Mouse (Mus musculus): ENCODE measurements around the gene Gm10273. TPM values are rescaled to one million over a fixed set of nuclear protein-coding genes. Genes with fewer than 3 reads are reported as not detected.

Gm10273 gene
- total RNA-seq, 2 experiments from 2014 or later: 42.2 to 44.7 TPM

DNA sequence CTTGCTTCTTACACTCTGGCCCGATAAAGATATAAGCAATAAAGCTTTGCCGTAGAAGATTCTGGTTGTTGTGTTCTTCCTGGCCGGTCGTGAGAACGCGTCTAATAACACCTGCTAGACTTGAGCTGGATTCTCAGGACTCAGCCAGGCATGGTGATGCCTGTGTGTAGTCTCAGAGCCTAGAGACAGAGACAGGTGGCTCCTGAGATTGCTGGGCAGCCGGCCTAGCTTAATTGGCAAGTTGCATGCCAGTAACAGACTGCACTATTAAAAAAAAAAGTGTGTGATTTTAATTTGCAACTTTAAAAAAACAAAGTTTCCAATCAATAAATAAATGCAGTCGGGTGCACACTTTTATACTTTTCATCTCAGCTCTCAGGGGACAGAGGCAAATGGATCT lies 8.5 kb upstream of the Gm10273 start:
- intact Hi-C loops (cut with DNase I): no loop called here
- DNase-seq (ENCODE audit: low spot score in 2 of 2): peak; percentile 14 to 15

DNA sequence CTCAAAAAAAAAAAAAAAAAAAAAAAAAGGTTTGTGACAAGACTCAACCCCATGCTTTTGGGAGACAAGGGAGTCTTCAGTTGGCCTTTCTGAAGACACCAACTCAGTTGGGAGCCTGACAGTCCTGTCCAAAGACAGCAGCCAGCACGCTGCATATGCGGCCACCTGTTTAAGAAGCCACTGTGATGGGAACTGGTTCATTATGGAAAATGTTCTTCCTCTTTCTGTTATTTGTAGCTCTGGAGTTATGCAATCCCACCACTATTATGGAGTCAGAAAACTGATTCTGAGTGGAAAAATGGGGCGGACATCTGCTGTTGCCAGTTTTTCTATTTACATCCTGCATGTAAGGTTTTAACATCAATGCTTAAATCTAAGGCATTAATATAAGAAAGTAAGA lies 5.8 kb upstream of the Gm10273 start:
- DNase-seq (ENCODE audit: low spot score in 2 of 2): no peak

DNA sequence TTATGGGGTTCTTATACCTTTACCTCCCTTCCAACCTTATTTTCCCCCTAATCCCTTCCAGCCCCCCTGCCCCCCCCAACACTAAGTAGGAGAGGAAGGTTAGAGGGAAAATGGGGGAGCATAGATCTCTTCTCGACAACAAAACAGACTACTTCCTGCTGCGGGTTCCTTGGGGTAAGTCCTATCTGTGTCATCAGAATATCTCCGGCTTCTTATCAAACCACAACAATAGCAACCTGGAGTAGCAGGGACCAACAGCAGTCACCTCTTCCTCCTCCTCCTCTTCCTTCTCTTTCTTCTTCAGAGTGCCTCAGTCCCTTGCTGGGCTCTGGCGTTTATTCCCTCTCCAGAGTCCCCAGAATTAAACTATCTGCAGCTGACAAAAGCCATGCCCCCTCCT lies 3.5 kb upstream of the Gm10273 start:
- no peak for DNase-seq (ENCODE audit: low spot score in 2 of 2)
- intact Hi-C loops (cut with DNase I): loop anchor here (10.0 kb wide), 1 partner anchor 473 kb away; no protein-coding TSS in a partner anchor

More for the DNA sequence above, 5.8 kb upstream of the Gm10273 start:
- intact Hi-C loops (cut with DNase I): loop anchor here (10.0 kb wide), 1 partner anchor 475 kb away; no protein-coding TSS in a partner anchor

DNA sequence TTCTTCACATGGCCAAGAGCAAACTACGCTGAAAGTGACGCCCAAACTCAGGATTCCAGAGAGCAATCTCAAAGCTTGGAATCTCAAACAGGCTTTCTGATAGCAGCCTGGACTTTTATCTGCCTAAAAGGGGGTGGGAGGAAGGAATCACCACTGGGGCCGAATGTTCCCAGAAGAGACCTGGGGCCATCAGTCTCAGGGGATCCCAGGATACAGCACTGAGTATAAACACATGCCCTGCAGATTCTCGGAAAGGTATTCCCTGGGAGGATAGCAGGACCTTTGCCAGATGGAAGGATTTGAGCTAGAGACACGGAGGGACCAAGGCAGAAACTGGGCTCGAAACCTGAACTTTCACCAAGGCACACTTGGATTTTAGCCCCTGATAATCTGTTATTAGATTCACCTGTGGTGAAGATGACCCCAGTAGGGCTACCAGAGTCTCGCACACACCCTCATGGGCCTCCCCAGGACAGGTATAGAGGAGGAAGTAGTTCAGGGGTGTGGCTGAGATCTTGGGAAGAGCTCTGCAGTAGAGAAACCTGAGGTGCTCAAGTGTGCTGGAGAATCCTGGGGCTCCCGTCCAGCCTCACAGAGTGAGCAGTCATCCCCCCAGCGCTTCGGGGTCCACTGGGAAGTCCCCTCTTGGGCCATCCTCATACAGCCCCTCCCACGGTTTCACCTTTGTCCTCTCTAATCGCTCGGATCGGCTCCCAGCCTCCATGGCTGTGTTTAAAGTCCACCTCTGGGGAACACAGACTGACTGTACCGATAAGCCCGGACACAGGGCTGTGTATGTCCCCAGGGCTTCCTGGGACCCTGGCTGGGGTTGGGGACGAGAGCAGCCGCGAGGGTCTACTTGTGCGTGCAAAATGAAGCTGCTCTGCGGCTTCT lies 7.7 kb downstream of the Gm10273 start, which contains the start of gene Pla2g12b:
Pla2g12b (plus strand) TSS at position 762 of the 894 bp plus-strand sequence.
- DNase-seq (ENCODE audit: low spot score in 2 of 2): no peak
- intact Hi-C loops (cut with DNase I): no loop called here

DNA sequence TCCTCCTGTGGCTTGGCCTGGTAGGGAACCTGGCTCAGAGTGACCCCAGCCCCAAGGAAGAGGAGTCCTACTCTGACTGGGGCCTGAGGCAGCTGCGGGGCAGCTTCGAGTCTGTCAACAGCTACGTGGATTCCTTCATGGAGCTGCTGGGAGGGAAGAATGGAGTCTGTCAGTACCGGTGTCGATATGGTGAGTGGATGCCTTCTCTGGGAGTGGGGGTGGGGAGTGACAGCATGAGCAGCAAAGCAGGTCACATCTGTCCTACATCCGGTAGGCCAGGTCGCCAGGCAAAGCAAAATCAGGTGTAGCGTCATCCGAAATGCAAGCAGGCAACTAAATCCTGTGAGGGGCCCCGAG lies 8.3 kb downstream of the Gm10273 start:
- intact Hi-C loops (cut with DNase I): no loop called here
- DNase-seq (ENCODE audit: low spot score in 2 of 2): no peak

DNA sequence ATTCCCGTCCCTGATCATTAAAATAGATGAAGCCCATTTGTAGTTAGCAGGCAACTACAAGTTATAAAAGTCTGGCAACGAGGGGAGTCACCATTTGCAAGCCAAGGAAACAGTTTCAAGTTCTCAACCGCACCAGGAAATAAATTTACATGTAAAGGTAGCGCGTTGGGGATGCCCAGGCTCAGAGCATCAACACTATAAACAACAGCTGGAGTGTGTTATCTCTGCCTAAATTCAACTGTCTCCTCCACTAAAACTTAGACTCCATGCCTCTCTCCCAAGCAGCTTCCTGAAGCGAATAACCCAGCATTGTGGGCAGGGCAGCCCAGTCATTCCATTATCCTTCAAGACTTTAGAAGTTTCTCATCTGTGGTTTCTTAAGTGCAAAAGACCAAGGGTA lies 13.1 kb downstream of the Gm10273 start:
- intact Hi-C loops (cut with DNase I): no loop called here

DNA sequence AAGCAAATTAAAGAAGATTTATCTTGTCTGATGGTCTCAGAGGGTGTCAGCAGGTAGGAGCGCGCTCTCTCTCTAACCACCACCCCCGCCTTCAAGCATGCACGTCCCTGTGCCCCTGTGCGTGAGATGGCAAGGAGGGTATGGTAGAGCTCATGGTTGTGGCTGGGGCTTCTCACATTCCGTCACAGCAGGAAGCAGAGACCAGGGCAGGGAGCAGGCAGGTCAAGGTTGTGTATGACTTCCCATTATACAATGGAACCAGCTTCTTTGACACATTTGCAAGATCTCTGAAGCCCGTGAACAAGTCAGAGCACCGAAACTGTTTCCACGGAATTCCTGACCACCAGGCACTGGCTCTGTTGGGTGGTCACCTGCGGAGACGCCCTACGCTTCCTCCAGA lies 14.8 kb downstream of the Gm10273 start:
- intact Hi-C loops (cut with DNase I): no loop called here

More for the DNA sequence above, 13.1 kb downstream of the Gm10273 start:
- no peak for DNase-seq (ENCODE audit: low spot score in 2 of 2)

DNA sequence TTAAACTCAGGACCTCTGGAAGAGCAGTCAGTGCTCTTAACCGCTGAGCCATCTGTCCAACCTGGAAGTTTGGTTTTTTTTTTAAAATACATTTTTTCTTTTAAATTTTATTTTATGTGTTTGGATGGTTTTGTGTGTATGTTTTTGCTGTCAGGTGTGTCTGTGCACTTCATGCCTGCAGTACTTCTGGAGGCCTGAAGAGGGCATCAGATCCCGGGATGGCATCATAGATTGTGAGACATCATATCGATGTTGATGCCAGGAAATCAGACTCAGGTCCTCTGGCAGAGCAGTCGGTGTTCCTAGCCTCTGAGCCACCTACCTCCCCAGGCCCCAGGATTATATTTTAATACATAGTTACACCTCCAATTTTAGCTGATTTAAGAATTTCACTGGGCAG lies 18.3 kb downstream of the Gm10273 start:
- intact Hi-C loops (cut with DNase I): no loop called here
- no peak for DNase-seq (ENCODE audit: low spot score in 2 of 2)

More for the DNA sequence above, 14.8 kb downstream of the Gm10273 start:
- DNase-seq (ENCODE audit: low spot score in 2 of 2): no peak

DNA sequence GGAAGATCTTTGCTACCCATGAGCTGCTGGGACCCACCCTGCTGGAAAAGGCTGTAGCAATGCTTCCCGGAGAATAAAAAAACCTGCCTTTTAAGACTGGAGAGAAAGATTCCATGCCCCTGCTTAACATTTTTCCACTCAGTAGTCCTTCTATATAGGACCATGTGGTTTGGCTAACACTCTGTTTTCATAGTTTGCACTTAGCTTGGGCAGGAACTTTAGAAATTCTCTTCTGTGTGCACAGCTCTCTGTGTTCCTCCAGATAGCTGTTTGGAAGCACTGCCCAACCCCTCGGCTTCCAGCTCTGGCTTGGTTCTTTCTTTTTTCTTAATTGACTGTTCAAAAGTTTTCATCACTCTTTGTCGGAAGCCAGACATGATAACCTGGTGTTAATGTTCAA lies 21.2 kb downstream of the Gm10273 start:
- intact Hi-C loops (cut with DNase I): no loop called here
- no peak for DNase-seq (ENCODE audit: low spot score in 2 of 2)

DNA sequence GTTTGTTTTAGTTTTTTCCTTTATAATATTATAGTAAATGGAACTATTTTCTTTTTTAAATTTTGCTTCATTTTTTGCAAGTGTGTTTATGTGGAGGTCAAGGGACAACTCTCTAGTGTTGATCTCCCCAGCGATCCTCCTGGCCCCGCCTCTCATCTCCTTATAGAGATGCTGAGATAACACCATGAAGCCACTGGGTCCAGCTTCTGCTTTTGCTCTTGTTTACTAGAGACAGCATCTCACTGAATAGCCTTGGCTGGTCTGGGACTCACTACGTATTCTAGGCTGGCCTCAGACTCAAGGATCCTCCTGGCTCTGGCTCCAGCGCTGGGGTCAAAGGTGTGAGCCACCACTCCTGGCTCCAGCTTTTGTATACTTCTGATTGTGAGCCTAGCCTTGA lies 24.1 kb downstream of the Gm10273 start:
- intact Hi-C loops (cut with DNase I): no loop called here

DNA sequence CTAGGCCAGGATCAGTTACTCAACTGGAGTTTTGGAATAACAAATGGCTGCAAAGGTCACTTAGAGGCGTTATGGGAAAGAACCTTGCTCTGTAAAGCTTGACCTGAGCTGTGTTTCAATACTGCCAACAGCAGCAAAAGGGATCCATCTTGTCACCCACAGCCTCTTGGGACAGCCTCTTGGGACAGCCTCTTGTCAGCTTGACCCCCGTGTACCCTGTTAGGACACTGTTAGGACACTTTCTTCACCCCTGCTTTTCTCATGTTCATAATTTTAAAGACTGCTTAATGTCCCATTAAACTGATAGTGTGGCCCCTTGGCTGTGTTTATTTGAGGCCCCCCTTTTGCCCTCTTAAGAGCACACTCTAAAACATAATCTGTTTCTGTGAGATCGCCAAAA lies 29.0 kb downstream of the Gm10273 start:
- intact Hi-C loops (cut with DNase I): no loop called here
- DNase-seq (ENCODE audit: low spot score in 2 of 2): no peak

More for the DNA sequence above, 24.1 kb downstream of the Gm10273 start:
- no peak for DNase-seq (ENCODE audit: low spot score in 2 of 2)

DNA sequence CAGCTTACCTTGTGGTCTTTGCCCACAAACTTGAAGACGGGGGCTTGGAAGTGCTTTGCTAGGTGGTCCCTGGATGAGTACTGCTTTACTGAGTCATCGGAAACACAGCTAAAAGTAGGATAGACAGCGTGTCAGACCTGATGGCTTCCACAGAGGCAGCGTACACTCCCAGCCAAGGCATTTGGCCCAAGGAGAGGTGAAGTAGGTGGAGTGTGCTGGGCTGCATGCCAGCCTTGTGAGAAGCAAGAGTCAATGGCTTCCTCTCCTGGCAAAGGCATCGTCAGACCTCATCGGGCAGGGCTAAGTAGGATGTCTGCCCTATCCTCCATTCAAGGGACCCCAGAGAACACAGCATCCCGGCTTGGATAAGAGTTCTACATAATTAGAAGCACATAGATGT lies 29.9 kb downstream of the Gm10273 start:
- DNase-seq (ENCODE audit: low spot score in 2 of 2): no peak
- intact Hi-C loops (cut with DNase I): no loop called here

DNA sequence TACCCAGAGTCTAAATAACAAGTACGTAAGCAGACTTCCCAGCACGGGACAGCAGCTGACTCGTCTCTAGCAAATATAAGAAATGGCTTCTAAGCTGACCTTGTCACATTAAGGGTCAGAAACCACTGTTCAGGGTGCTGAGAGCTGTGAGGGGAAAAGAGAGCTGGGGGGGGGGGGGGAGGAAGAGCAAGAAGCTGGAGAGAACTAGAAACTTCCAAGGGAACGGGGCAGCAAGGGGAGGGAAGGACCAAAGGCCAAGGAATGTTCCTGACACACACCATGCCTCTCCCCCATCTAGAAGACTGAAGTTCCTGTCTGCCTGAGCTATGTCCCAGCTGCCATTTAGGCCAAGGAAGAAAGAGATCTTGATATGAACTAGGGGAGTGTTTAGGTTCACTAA lies 30.9 kb downstream of the Gm10273 start:
- intact Hi-C loops (cut with DNase I): no loop called here
- no peak for DNase-seq (ENCODE audit: low spot score in 2 of 2)

DNA sequence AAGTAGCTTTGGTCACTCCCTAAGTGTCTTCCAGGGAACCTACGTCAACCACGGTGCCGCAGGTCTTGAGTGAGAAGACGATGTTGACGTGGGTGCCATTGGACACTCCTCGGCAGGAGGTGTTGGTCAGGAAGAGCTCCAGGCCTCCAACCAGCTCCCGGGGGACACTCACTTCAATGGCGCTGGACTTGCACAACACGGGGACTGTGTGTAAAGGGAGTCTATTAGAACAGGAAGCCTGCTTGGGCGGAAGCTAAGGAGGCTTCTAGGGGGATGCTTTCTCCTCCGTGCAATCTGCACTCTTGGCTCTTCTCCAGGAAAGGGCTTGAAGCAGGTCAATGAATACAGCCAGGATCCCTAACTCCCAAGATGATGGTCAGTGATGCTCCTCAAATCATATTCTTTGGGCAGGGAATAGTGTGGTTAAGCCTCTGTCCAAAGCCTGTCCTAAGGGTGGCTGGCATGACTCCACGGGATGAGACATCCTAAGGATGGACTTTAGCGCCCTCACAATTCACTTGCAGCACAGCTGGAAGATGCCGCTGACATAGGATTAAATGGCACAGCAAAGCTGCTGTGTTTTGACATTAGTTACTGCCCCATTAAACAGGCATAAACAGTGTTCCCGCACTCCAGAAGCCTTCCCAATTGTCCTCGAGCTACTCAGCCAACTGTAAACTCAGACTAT lies 34.2 kb downstream of the Gm10273 start:
- intact Hi-C loops (cut with DNase I): no loop called here
- no peak for DNase-seq (ENCODE audit: low spot score in 2 of 2)

DNA sequence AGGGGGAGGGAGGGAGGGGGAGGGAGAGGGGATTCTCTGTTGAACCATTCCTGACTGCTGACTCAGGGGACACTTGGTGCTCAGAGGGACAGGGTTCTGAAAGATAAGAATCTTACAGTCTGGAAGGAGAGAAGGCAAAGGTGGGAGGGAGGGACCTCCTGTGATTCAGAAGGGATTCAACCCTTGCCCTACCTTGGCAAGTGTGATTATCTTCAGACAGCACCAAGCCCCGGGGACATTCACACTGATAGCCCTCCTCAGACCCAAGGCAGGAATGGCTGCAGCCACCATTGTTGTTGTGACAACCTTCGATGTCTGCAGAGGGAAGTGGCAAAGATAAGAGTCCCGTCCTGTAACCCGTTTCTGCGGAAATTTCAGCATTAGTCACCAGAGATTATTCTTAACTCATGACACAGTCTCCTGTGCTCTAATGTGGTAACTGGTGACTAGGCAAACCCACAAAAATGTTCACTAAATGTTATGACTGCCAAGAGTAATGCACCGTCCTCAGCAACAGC lies 35.3 kb downstream of the Gm10273 start:
- intact Hi-C loops (cut with DNase I): no loop called here
- peak in 1 of 2 experiments; percentile 21 for DNase-seq (ENCODE audit: low spot score in 2 of 2)

DNA sequence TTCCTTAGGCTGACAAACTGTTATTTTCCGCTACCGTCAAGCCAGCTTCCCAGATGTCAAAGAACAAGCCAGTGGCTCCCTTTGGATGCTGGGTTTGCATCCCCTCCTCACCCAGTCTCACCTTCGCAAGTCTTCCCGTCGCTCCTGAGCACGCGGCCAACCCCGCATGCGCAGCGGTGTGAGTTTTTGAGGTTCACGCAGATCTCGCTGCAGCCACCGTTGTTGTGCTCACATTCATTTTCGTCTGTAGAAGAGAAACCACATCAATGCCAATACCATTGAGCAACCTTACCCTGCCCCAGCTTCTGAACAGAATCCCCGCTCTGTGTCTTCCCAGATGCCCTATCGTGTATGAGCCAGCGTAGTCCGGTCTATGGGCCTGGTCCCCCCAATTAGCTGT lies 40.3 kb downstream of the Gm10273 start:
- intact Hi-C loops (cut with DNase I): no loop called here
- DNase-seq (ENCODE audit: low spot score in 2 of 2): no peak

DNA sequence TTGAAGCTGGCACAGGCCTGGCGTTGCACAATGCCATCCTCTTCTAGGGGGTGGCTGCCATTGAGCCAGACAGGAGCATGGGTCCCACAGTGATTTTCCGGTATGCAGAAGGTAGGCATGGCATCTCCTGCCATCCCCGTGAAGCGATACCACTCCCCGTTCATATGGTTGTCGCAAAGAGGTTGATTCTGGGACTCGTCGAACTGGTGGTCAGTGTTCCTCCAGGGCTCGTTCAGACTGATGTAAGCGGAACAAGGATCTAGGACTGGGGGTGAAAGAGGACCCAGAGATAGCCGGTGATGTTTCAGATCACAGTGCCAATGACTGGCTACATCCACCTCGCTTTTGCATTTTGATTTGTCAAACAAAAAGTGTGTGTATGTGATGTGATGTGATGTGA lies 43.2 kb downstream of the Gm10273 start:
- intact Hi-C loops (cut with DNase I): no loop called here

DNA sequence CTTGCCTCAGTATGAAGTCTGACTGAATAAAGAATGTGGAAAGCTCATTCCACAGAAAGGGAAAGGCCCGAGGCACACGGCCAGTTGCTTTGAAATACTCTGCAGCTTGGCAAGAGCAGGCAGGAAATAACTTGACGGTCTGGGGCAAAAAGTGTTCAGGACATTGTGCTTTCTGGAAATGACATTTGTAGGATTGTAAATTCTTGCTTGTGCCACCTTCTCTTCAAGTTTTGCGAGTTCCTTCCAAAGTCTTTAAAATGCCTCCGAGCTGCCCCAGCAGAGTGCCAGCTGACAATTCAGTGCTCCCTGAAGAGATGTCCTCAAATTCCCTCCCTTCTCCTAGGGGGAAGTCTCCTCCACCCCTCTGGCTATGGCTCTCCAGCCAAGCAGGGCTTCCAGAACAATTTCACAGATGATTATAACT lies 44.1 kb downstream of the Gm10273 start:
- intact Hi-C loops (cut with DNase I): no loop called here
- DNase-seq (ENCODE audit: low spot score in 2 of 2): peak in 1 of 2 experiments; percentile 21

More for the DNA sequence above, 43.2 kb downstream of the Gm10273 start:
- no peak for DNase-seq (ENCODE audit: low spot score in 2 of 2)

DNA sequence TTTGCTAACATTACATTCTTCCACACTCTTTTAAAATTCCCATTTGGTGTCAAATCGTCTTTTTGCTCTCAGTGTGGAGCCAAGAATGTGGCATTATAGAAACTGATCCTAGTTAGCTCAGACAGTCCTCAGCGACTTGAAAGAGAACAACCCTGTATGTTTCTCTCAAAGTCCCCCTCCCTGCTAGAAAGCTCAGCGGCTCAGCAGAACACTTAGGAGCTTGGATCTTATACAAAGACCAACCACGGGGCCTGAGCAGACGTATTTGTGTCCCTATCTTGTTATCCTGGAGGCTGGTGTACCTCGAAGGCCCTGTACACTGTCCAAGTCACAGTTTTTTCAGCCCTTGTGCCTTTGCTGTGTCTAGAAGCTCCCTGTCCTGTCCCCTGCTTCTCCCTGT lies 44.7 kb downstream of the Gm10273 start:
- intact Hi-C loops (cut with DNase I): no loop called here
- DNase-seq (ENCODE audit: low spot score in 2 of 2): no peak

DNA sequence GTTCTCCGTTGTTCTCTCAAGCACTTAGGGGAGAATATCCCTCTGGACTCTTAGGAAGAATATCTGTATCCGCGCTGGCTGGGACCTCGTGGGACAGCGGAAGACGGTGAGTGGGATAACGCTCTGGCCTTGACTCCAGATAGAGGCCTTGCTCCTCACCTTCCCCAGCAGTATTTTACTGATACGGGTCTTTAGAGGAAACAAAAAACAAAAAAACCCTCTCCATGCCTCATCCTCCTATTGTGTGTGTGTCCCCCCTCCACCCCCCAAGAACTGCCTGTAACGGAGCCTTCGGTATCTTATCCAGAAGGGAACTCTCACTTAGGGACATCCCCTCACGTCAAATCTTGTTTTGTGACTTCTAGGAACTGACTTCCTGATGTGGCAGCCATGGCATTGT lies 46.3 kb downstream of the Gm10273 start, which contains the start of gene Oit3:
Oit3 (minus strand) TSS at position 44 of the 400 bp plus-strand sequence.
- DNase-seq (ENCODE audit: low spot score in 2 of 2): no peak
- intact Hi-C loops (cut with DNase I): no loop called here

All from left cerebral cortex, postnatal 14 days (tissue).